Mouse (Mus musculus) stomach, postnatal 0 days (tissue): ENCODE measurements around the gene Gm6217.
A peak's percentile ranks its signal among the peaks of the same experiment; 100 is the strongest.
"Not testable (repeated sequence)": the region's sequence is repeated elsewhere in the genome, so short reads cannot be mapped to it uniquely, and the experiment has no call there.

Source experiments
- CTCF ChIP-seq: IDR thresholded peaks from 2 replicates; pipeline ENCODE4 v1.5.1; 2016; ENCODE audit warnings: antibody characterized with exemption, low read depth, mild to moderate bottlenecking, moderate library complexity
- EP300 ChIP-seq: optimal IDR thresholded peaks from 2 replicates; pipeline ENCODE3; 2016; ENCODE audit warnings: antibody characterized with exemption

DNA sequence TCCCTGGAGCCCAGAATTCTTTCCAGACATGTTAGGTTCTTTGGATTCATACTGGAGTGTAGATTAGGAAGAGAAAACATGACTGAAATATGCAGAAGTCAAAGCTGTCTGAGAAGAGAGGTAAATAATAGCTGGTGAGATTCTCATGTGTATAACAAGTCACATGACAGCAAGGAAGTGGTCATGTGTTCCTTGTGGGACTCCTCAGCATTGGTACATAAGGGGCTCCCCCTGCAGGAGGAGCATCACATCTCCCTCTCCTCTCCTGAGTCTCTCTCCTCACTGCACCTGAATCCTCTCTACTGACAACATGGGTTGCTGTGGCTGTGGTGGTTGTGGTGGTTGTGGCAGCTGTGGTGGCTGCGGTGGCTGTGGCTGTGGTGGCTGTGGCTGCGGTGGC, 14.8 kb upstream of the Gm6217 start:
- TF ChIP-seq CTCF = 0 out of 2 replicates have a peak, but pooled peaks have one; percentile 5
- not testable (repeated sequence) for TF ChIP-seq EP300
